Mouse (Mus musculus) C2C12 (cell line): ENCODE measurements around the gene Tmem253.

Experiments used
- CTCF ChIP-seq: IDR thresholded peaks from one replicate; pipeline ENCODE4 v1.5.1; 2011; ENCODE audit not compliant: control insufficient read depth, insufficient read depth, insufficient read length
- MAX ChIP-seq: IDR thresholded peaks from one replicate; pipeline ENCODE4 v1.6.1; 2011; ENCODE audit warnings: mild to moderate bottlenecking, control low read depth

GRCm38 (mm10) chr14:52006241-52006640, 9.2 kb upstream of the Tmem253 start:
- TF ChIP-seq CTCF (no peak), MAX (no peak)
